In the genomic region with DNA sequence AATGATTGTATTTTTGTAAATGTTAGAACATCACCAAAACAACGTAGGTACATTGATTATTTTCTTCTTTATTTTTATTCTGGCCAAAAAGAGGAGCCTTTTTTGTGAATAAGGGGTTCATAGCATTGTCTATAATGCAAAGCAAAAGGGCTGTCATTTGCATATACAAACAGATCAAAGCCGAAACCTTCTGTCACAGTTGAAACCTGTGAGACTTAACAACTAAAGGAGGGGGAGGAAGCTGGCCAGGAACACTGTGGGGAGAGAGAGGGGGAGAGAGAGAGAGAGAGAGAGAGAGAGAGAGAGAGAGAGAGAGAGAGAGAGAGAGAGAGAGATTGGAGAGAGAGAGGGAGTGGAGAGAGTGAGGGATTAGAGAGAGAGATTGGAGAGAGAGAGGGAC, we compare ENCODE assay signal across 17 mouse cellular contexts.
"Had no signal": no experiment of that assay in that cellular context is flagged by ENCODE, and none has a peak within 500 bp of the region (broad histone marks: within the 10 kb centered on the region; RNA-seq: fewer than 3 reads in every experiment).

No protein-coding gene starts in this region.

- H3K27me3 ChIP-seq: lung, embryonic 15.5 days; megakaryocyte, embryonic 14.5 days; midbrain, embryonic 12.5 days; midbrain, embryonic 15.5 days; neural tube, embryonic 12.5 days; stomach, embryonic 15.5 days had no signal

- ATAC-seq: liver, postnatal 0 days; lung, postnatal 0 days; midbrain, embryonic 15.5 days had no signal

- H3K4me1 ChIP-seq: lung, embryonic 15.5 days; megakaryocyte, embryonic 14.5 days; midbrain, embryonic 12.5 days; midbrain, embryonic 15.5 days; neural tube, embryonic 12.5 days; stomach, embryonic 15.5 days had no signal

- H3K27ac ChIP-seq: lung, embryonic 15.5 days; macrophage; midbrain, embryonic 12.5 days; midbrain, embryonic 15.5 days; neural tube, embryonic 12.5 days; stomach, embryonic 15.5 days; stomach, postnatal 0 days had no signal

- H3K9me3 ChIP-seq: lung, embryonic 15.5 days; megakaryocyte, embryonic 14.5 days; midbrain, embryonic 12.5 days; midbrain, embryonic 15.5 days; neural tube, embryonic 12.5 days; stomach, embryonic 15.5 days had no signal

- DNase-seq: liver, postnatal 0 days; lung, adult 2 months; lung, postnatal 14 days; lung, postnatal 36 days; right cerebral cortex, postnatal 14 days; thymus, adult 2 months; thymus, postnatal 25 days; thymus, postnatal 4 days had no signal

- H3K4me3 ChIP-seq: lung, embryonic 15.5 days; megakaryocyte, embryonic 14.5 days; midbrain, embryonic 12.5 days; midbrain, embryonic 15.5 days; neural tube, embryonic 12.5 days; stomach, embryonic 15.5 days had no signal

- H3K36me3 ChIP-seq: lung, embryonic 15.5 days; midbrain, embryonic 12.5 days; midbrain, embryonic 15.5 days; neural tube, embryonic 12.5 days; stomach, embryonic 15.5 days had no signal

- H3K9ac ChIP-seq: liver, postnatal 0 days; lung, embryonic 15.5 days; midbrain, embryonic 12.5 days; midbrain, embryonic 15.5 days; neural tube, embryonic 12.5 days; stomach, embryonic 15.5 days had no signal

- H3K4me2 ChIP-seq: lung, embryonic 15.5 days; midbrain, embryonic 12.5 days; midbrain, embryonic 15.5 days; neural tube, embryonic 12.5 days; stomach, embryonic 15.5 days had no signal
